Mouse (Mus musculus): ENCODE results near the gene Cfd.

DNA sequence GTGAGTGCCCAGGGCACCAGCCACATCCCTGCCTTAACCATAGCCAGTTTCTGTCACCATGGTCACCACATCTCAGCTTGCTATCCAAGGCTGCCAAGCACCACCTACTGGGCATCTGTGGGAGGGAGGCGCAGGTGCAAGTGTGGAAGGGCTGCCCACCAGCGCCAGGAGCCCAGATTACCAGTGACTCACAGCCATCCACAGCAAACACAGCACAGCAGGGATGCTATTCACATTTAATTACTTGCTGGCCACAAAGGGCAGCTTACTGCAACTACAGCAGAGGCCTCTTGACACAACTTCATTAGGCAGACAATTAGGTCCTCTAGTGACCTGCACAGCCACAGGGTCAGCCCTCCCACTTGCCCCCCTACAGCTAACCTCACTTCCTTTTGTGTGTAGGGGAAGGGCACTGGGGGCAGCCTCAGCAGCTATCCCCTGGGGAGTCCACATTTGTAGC lies 10.3 kb downstream of the Cfd start:
- TF ChIP-seq CTCF (IDR thresholded peaks at IDR 0.05; ENCODE audit: control insufficient read depth, insufficient read depth, insufficient read length) (no peak), USF1 (IDR thresholded peaks at IDR 0.05; ENCODE audit: low read depth) (no peak), CEBPB (IDR thresholded peaks at IDR 0.05; ENCODE audit: low read depth) (no peak), MYOD1 (IDR thresholded peaks at IDR 0.05; ENCODE audit: control insufficient read depth, insufficient read length, low read depth) (peak; percentile 89), MYOG (IDR thresholded peaks at IDR 0.05; ENCODE audit: control insufficient read depth, extremely low read depth, insufficient read length) (no peak), MAX (IDR thresholded peaks at IDR 0.05) (no peak), FOSL1 (IDR thresholded peaks at IDR 0.05; ENCODE audit: insufficient read depth, low read length, poor library complexity, severe bottlenecking) (peak; percentile 12)
